Mouse (Mus musculus): ENCODE data around the gene Dicer1.

DNA sequence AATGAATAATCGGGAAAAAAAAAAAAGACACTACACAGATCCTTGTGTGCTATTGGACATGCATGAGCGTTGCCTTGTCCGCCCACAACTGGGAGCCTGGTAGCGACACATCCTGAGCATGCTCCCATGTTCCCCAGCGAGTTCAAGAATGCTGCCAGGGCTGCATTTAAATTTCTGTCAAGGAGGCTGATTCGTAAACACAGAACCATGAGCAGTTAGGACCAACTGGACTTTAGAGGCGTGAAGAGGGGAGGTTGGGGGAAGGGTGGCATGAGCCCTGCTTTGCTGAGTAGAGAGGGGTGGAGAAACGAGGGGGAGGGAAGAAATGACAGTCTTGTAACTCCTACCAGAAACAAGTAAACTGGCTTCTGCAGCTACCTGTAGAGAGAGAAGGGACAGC lies 113.6 kb downstream of the Dicer1 start:
- TF ChIP-seq CTCF (IDR thresholded peaks at IDR 0.05; ENCODE audit: low read depth, low read length), result no peak
- no peak for TF ChIP-seq POLR2A (IDR thresholded peaks at IDR 0.05; ENCODE audit: borderline replicate concordance, low read depth, low read length)
